Mouse (Mus musculus) naive thymus-derived CD4-positive, alpha-beta T cell, adult 2 months (primary cell): Measurements from ENCODE around the gene Bri3.
"Not testable (repeated sequence)": the region's sequence is repeated elsewhere in the genome, so short reads cannot be mapped to it uniquely, and the experiment has no call there.

ENCODE experiments used
- DNase-seq: peaks from one replicate; pipeline ENCODE4 v3.0.0-alpha.2; 2011; ENCODE audit warnings: low read depth

The Bri3 gene

DNA sequence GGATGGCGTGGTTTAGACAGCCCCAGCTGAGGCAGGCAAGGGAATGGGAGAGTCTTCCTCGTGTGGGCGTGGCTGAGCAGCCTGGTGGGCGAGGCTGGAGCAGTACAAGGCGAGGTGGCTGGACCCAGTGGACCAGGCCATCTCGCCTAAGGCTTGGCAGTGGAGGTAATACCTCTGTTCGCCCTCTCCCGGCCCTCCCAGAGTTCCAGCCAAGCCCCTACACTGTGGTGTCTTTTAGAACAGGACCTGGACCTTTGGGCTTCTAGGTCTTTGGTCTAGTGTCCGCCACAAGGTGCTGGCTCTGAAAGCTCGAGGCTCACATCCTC lies 114.3 kb downstream of the Bri3 start:
- no peak for DNase-seq

DNA sequence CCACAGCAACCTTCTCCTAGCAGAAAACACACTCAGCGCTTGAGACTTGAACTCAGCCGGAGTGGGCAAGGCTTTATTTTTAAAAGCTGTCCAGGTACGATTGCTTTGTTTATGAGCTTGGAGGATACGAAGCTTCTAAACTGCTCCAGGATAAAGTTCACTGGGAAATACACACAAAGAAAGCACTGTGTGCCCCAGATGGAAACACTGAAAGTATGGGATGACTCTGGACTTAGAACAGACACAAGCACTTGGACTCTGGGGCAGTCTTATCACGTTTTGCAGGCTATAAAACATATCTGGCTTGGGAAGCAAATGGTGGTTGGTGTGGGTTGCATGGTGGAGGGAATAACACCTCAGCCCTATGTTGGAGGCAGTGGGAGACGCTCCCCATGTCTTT lies 115.6 kb downstream of the Bri3 start:
- no peak for DNase-seq

DNA sequence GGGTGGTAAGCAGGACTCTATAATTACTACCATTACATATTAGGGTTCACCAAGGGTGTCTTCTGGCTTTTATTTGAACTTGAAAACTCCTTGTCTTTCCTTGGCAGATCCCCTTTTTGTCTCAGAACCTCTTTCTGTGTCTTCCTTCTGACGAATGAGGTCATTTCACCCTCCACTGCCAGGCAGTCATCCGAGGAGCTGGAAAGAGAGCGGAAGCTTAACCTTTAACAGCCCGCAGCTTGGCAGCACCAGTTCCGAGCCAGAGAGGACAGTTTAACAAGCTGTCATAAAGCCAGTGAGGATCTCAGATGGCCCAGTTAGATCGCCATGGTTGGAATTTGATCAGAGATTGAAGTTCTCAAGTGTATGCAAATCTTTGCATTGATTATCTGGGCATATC lies 116.1 kb downstream of the Bri3 start:
- DNase-seq: no peak

DNA sequence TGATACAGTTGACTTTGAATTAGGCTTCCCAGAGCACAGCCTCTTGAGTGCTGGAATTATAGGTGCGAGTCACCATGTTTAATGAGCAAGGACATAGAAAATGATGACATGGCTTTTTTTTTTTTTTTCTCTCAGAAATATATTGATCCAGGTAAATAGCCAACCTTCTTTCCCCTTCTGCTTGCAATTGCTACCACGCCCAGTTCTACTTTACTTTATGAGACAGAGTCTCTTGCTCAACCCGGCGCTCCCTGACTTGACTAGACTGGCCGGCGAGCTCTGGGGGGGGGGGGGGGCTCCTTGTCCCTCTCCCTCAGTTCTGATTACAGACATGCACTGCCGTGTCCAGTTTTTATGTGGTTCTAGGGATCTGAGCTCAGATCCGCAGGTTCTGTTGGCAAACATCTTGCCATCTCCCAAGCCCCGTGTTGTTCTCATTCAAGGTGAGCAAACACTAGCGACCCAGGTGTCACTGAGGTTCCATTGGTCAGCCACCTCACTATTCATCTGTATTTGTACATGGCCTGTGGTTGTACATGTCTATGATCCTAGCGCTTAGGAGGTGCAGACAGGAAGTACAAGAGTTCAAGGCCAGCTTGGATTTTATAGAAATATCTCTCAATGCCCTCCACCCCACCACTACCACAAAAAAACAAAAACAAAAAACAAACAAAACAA lies 120.6 kb downstream of the Bri3 start:
- no peak for DNase-seq

DNA sequence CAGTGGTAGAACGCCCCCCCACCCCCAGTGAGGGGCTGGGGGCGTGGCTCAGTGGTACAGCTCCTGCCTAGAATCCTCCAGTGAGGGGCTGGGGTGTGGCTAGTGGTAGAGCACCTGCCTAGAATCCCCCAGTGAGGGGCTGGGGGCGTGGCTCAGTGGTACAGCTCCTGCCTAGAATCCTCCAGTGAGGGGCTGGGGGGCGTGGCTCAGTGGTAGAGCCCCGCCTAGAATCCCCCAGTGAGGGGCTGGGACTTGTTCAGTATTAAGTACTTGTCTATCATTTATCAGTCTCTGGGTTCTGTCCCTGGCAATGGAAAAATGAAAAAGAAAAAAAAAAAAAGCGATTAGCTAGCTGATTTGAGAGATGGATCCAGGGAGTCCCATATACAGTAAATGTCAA lies 122.3 kb downstream of the Bri3 start:
- DNase-seq: not testable (repeated sequence)

DNA sequence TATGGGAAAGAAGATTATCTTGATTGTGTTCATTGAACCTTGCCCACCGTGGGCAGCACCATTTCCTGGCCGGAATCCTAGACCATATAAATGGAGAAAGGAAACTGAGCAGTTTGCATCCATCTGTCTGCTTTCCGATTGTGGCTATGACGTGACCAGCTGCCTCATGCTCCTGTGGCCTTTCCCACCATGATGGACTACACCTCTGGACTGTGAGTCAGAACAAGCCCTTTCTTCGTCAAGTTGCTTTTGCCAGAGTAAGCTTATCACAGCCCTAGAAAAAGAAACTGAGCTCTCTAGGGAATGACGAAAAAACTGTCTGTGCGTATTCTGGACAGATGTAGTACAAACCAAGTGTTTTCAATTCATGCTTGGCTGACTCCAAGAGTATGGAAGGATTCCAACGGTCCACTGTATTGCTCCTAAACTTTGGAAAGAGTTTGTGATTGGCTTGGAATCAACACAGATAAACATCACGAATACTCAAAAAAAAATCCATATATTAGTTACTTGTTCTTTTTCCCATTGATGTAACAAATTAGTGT lies 124.5 kb downstream of the Bri3 start:
- DNase-seq: no peak

DNA sequence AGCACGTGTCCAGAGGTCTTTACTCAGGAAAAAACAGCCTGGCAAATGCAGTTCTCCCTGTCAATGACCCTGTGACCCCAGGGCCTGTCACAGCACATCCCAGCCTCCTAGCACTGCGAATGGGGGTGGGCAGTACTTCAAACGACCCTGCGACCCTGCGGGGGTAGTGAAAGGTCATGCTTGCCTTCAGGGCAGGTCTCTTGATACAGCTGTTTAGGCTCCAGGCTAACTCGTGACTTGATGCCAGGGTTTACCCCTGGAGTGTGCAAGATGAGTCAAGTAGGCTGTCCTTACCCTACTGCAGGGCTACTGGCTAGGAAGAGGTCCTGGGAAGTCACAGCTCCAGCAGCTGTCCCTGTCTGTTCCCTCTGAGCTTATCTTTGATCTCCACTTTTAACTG lies 126.7 kb downstream of the Bri3 start:
- no peak for DNase-seq

DNA sequence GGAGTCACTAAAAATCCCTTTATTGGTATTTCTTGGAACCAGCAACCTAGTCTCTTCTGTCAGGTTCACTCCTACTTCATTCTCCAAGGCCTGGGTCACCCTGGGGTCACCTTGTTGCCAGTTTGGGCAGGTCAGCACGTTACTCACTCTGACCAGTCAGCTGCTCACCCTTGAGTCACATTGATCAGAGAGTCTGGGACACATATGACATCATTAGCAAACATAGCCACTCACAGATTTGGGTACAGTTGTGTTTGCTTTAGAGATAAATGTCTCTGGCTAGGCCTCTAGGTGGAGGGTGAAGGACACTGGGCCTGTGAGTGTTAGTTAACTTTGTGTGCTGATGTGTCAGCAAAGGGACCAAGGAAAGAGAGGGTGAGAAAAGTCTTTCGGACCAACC lies 127.9 kb downstream of the Bri3 start:
- no peak for DNase-seq

DNA sequence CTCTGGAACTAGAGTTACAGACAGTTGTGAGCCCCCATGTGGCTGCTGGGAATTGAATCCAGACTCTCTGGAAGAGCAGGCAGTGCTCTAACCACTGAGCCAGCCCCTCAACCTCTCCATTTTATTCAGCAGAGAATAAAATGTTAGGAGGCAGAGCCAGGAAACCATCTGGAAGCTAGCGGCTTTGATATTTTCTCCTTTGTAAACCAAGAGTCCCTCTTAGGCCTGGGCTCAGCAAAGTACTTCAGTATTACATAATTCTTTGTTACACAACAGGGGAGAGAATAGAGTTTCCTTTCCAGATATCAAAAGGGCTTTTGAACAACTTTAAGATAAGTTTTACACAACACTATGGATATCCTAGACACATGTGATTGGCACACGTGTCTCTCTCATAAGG lies 128.6 kb downstream of the Bri3 start:
- no peak for DNase-seq

DNA sequence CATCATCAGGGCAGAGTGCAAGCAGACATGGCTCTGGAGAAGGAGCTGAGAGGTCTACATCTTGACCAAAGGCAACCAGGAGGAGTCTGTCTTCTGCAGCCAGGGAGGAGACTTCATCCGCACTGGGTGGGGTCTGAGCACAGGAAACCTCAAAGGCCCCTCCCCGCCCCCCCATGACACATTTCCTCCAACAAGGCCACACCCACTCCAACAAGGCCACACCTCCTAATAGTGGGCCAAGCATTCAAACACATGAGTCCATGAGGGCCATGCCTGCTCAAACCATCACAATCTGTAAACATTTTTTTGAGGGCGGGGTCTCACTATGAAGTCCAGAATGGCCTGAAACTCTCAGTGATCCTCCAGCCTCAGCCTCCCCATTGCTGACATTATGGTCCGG lies 135.2 kb downstream of the Bri3 start:
- DNase-seq: no peak

DNA sequence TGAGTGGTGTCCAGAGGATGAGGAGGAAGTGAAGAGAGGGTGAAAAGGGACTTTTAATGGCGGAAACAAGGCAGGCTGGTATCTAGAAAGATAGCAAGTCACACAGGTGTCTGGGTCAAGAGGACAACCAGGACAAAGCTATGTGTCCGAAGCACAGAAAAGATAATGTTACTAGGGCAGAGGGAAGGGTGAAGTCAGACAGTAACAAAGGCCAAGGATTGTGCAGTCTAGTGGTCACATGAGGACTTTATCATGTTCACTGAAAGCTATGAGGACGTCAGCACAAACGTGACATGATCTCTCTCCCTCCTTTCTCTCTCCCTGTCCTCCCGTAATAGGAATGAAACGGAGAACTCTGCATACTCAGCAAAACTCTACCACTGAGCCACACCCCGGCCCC lies 136.5 kb downstream of the Bri3 start:
- no peak for DNase-seq

DNA sequence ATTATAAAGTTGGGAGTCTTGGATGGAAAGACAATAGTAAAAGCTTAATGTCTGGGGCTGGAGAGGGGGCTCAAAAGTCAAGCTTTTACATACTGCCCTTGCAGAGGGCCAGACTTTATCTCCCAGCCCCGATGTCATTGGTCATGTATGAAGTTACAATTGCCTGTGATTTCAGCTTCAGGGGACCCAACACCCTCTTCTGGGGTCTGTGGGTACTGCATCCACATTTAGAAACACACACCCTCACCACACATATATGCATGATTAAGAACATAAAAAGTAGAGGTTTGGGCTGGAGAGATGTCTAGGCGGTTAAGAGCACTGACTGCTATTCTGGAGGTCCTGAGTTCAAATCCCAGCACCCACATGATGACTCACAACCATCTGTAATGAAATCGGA lies 137.5 kb downstream of the Bri3 start:
- peak; percentile 18 for DNase-seq

DNA sequence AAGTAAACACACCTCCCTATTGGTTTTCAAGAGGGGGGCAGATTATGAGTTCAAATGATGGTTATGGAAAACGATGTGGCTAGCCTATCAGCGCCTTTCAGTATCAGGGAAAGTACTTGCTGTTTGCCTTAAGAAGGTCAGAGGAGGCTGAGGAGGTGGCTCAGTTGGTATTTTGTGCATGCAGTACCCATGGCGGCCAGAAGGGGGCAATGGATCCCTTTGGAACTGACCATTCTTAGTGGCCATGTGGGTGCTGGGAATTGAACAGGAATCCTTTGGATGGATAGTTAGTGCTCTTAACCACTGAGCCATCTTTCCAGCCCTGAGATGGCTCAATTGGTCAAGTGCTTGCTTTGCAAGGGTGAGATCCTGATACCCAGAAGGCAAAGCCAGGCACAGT lies 139.7 kb downstream of the Bri3 start:
- peak; percentile 10 for DNase-seq

DNA sequence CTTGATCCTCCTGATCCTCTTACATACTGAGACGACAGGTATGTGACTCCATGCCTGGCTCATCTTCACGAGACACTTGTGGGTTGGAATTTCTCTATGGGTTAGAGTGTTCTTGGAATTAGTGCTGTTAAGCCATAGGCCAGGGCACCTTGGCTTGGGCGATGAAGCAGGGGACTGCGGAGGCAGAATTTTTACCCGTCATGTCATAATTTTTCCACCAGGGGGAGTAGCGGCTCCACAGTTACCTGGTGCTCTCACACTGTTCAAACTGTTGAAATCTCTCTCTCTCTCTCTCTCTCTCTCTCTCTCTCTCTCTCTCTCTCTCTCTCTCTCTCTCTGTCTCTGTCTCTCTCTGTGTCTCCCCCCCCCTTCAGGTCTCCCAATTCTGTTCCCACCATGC lies 143.6 kb downstream of the Bri3 start:
- DNase-seq: peak; percentile 26

DNA sequence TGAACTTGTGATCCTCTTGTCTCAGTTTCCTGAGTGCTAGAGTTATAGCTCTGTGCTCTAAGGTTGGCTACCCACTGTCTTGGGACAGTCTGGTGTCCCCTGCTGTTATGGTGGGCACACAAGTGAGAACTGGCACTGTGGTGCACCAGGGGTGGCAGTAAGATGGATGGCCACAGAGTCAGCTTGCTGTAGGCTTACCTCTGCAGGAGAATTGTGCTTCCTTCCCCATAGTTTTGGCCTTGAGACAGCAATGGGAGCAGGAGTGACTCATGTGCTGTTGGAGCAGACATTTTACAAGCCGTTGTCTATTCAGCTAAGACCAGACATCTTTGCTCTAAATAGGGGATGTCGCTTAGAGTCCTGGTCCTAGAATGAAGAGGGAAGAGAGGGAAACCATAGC lies 149.9 kb downstream of the Bri3 start:
- DNase-seq: no peak

DNA sequence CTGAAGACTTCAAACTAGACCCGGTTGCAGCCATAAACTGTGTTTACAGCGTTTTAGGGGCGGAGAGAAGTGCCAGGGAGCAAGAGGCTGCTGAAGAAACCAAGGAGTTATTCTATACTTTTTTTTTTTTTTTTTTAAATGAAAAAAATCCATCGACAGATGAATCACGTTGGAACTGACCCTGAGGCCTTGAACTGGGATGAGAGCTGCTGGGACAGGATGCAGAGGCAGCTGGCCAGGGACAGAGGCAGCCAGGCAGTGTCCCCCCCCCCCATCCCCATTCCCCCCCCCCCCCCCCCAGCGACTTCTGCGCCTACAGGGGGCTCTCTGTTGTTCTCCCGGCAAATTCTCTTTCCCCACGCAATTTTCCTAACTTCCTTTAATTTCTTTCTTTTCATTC lies 153.3 kb downstream of the Bri3 start:
- no peak for DNase-seq

DNA sequence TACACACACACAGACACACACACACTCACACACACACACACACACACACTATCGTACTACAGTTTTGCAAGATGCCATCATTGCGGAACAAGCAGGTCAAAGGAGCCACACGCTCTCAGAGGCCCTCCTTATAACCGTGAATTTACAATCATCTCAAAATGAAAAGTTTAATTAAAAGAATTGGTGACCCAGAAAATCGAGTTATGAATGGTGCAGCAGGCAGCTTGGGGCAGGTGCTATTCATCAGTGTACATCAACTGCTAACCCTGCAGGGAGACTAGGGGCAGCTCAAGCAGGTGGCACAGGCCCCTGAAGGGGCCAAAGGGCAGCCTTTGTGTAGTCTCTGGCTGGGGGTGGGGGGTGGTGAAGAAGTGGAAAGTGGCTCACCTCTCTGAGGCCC lies 156.6 kb downstream of the Bri3 start:
- no peak for DNase-seq

DNA sequence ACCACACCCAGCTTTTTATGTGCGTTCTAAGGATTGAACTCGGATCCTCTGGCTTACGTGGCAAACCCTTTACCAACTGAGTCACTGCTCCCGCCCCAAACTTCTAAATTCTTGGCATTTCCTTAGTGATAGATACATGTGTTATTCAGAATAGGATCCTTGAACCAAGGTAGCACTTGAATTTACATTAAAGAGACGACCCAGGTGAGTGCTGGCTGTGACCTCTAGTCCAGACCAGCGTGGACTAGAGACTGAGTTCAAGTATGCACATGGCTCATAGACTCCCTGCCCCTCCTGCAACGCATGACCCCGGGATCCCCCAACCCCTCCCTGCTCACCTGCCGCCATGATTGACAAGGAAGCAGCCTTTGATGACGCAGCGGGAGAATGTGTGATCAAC lies 162.0 kb downstream of the Bri3 start:
- no peak for DNase-seq

DNA sequence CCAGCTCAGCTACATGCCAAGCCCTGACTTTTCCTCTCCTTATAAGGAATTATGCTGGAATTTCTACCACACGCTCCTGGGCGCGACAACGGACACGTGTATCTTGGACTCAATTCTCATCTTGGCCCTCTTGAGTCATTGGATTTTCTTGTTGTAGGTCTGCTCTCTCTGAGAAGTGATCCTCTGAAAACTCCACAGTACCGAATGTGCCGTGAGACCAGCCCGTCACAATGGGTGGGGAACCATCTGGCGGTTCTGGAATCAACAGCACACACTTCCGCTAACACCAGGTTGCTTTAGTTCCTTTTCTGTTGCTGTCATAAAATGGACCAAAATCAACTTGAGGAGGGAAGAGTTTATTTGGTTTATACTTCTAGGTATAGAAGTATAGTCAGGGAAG lies 166.4 kb downstream of the Bri3 start:
- no peak for DNase-seq

DNA sequence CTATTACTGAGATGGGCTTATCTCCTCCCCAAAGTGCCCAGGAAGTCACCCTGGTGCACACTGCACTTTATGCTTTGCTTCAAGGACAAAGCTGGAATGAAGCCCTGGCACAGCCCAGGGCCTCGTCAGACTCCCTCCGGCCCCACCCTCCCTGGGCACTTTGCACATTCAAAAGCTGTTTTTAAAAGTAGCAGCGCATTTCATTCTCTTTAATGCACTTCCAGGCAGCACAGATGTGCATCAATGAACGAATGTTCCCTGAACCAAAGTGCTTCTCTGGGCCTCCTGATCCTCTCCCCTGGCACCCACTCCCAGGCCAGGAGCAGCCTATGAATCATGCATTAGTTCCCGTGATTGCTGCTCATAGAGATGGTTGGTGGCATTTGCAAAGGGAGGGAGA lies 167.5 kb downstream of the Bri3 start:
- DNase-seq: no peak

DNA sequence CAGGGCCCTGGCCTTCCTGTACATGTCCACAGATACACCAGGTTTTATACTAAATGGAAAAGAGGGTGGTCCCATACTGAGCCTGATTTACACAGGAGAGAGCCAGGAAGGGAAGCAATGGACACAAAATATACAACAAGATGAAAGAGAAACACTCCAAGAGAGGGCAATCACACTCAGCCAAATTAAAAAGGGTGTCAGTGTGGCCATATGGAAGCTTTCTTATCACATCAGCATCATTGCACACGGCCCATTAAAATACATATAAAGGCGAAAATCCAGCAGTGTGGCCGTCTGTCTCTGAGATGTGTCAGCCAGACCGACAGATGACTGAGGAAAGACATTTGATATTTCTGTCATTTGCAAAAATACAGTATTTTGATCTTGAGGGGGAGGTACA lies 168.5 kb downstream of the Bri3 start:
- DNase-seq: no peak

DNA sequence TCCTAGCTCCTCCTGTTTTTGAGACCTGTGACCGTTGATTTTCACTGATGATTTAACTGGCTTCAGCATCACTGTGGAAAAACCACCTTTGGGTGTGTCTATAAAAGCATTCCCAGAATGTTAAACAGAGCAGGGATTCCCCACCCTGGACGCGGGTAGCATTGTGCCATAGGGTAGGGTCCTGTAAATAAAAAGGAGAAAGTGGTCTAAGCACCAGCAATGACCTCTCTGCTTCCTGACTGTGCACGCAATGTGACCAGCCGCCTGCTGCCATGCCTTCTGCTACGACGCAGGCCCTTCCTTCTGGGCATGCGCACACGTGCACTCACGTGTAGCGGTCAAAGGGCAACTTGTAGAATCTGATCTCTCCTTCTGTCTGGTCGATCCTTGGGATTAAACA lies 174.2 kb downstream of the Bri3 start:
- no peak for DNase-seq

DNA sequence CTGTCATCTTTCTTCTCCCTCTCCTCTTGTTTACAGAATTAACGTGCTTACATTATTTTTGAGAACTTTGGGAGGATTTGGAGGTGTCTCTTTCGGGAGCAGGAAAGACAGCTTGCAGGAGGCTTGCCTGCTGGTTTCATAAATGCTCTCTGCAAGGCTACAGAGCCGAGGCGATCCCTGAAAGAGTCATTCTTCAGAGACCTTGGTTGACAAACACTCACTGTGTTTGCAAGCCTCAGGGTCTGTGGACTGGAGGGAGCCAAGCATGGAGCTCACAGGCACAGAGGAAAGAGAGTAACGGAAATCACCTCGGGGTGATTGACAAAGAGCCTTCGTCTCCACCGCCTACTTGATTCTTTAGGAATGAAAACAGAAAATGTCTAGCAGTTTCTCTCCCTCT lies 175.8 kb downstream of the Bri3 start:
- no peak for DNase-seq

DNA sequence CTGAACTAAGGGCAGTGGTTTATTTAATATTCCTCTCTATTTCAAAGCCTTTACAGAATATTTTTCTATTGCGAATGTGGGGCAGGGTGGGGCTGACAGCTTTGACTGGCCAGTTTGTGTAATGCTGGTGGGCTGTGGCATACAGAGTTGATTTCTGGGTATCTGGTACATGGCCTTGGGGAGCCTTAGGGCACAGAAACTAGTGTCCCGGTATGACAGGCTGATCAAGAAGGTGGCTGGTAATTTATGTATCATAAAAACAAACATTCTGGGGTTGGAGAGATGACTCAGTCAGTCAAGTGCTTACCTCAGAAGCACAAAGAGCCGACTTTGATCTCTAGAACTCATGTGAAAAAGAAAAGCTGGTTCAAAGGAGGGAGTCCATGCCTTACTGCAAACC lies 182.5 kb downstream of the Bri3 start:
- no peak for DNase-seq

DNA sequence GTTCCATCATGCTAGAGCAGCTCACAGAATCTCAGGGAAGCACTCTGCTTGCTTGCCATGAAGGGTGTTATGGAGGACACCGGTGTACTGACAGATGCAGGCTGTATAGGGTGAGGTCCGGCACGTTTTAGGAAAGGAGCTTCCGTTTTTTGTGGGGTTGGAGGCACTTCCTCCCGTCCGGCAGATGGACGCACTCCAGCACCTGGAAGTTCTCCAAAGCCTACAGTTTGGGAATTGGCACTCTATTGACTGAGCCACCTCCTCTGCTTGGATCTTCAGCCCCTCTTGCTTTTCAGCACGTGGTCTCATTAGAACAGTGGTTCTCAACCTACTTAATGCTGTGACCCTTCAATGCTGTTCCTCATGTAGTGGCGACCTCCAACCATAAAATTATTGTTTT lies 183.6 kb downstream of the Bri3 start:
- DNase-seq: no peak
